Mouse (Mus musculus) cerebellum, adult 2 months (tissue): ENCODE data around the gene Krt5. TPM values are rescaled to one million over a fixed set of nuclear protein-coding genes. Genes with fewer than 3 reads are reported as not detected.

Source experiments
- DNase-seq, 2 experiments: peaks; one replicate each; pipeline ENCODE4 v3.0.0; 2021
- H3K27ac ChIP-seq: fragments of 200-500 bp; 2 replicates; pipeline ENCODE4 v1.5.1; 2012; ENCODE audit warnings: low read length, control low read depth, inconsistent platforms; ENCODE audit not compliant: insufficient read depth
- H3K27me3 ChIP-seq: fragments of 200-500 bp; 2 replicates; pipeline ENCODE4 v1.6.1; 2012; ENCODE audit warnings: inconsistent platforms, mild to moderate bottlenecking, low read length, moderate library complexity; ENCODE audit not compliant: control insufficient read depth, insufficient read depth
- H3K4me1 ChIP-seq: fragments of 200-500 bp; 2 replicates; pipeline ENCODE4 v1.6.1; 2011; ENCODE audit warnings: low read length; ENCODE audit not compliant: control insufficient read depth, insufficient read depth
- H3K4me3 ChIP-seq: fragments of 200-500 bp; replicated peaks from 2 replicates; pipeline ENCODE3; 2011; ENCODE audit warnings: mild to moderate bottlenecking, low read depth, low read length, control low read depth; ENCODE audit not compliant: insufficient read depth
- CTCF ChIP-seq: fragments of 200-500 bp; IDR thresholded peaks from 2 replicates; pipeline ENCODE4 v1.5.1; 2011; ENCODE audit warnings: low read depth, mild to moderate bottlenecking, control low read depth, low read length, moderate library complexity, borderline replicate concordance; ENCODE audit not compliant: insufficient read depth
- POLR2A ChIP-seq: fragments of 200-500 bp; IDR thresholded peaks from 2 replicates; pipeline ENCODE4 v1.6.1; 2011; ENCODE audit warnings: low read length, control low read depth, borderline replicate concordance; ENCODE audit not compliant: insufficient read depth
- WGBS: fragments of 180-500 bp; shearing (Covaris S2); methylation state at CpG from one replicate; pipeline ENCODE4 v1.1.7; 2018; 5-methylcytosine and 5-hydroxymethylcytosine counted together
- polyA plus RNA-seq: library from polyadenylated mRNA; depleted of rRNA; stranded (reverse); fragments of >200 nt; gene quantifications from 2 replicates; pipeline ENCODE4 v1.2.3, GENCODE M21; 2012; rRNA removed

The Krt5 gene
- 0.08 TPM in 1 of 2 replicates, not detected in the other for polyA plus RNA-seq

- TF ChIP-seq CTCF (no peak), POLR2A (no peak)
- Histone ChIP-seq H3K4me1 (peaks cover 14% of the 10 kb centered on the region), H3K27ac (no peak within 1 kb of the TSS), H3K27me3 (no peaks in the 10 kb centered on the region; the same call in 1 of the 2 replicates), H3K4me3 (no peak within 1 kb of the TSS)
- WGBS = 80% methylated on average over 13 of the region's 13 CpGs
- no peak for DNase-seq
Observed at GRCm38 (mm10) chr15:101712720-101713119, at the start of gene Krt5. Gene Krt5 (minus strand): TSS chr15:101712898.

- H3K27ac ChIP-seq = no peak within 1 kb of the TSS
- TF ChIP-seq POLR2A (no peak), CTCF (no peak)
- 0 out of 2 replicates have a peak, but pooled peaks cover 6% of the 10 kb centered on the region for H3K4me1 ChIP-seq
- peak within 1 kb of the TSS; percentile 4 for H3K4me3 ChIP-seq
- no peaks in the 10 kb centered on the region for H3K27me3 ChIP-seq
- DNase-seq = peak; percentile 69 to 77
- WGBS = 7% methylated on average over 14 of the region's 14 CpGs
Observed at GRCm38 (mm10) chr15:101742711-101743110, 30.0 kb upstream of the Krt5 start, which contains the start of gene Krt71. Gene Krt71 (minus strand): TSS chr15:101743109.

GRCm38 (mm10) chr15:101737786-101738185, 25.1 kb upstream of the Krt5 start:
- Histone ChIP-seq H3K4me3 (no peak overlapping the region), H3K27ac (no peak overlapping the region), H3K27me3 (no peaks in the 10 kb centered on the region), H3K4me1 (0 out of 2 replicates have a peak, but pooled peaks cover 4% of the 10 kb centered on the region)
- WGBS = 74% methylated on average over 7 of the region's 7 CpGs
- no peak for DNase-seq
- TF ChIP-seq POLR2A (no peak), CTCF (no peak)

GRCm38 (mm10) chr15:101730653-101731052, 18.0 kb upstream of the Krt5 start:
- Histone ChIP-seq H3K27me3 (no peaks in the 10 kb centered on the region), H3K27ac (no peak overlapping the region), H3K4me1 (no peaks in the 10 kb centered on the region), H3K4me3 (no peak overlapping the region)
- TF ChIP-seq POLR2A (no peak), CTCF (no peak)
- no peak for DNase-seq

- TF ChIP-seq POLR2A (no peak), CTCF (no peak)
- Histone ChIP-seq H3K4me3 (no peak overlapping the region), H3K27ac (no peak overlapping the region), H3K4me1 (no peaks in the 10 kb centered on the region; the same call in 1 of the 2 replicates), H3K27me3 (no peaks in the 10 kb centered on the region)
- no peak for DNase-seq
- WGBS = 75% methylated on average over 5 of the region's 5 CpGs
Observed at GRCm38 (mm10) chr15:101724686-101725085, 12.0 kb upstream of the Krt5 start.

- no peak for DNase-seq
- Histone ChIP-seq H3K27ac (no peak overlapping the region), H3K4me3 (no peak overlapping the region), H3K4me1 (peaks cover 8% of the 10 kb centered on the region; the same call in 1 of the 2 replicates), H3K27me3 (no peaks in the 10 kb centered on the region; the same call in 1 of the 2 replicates)
- WGBS = 87% methylated on average over 3 of the region's 3 CpGs
- TF ChIP-seq CTCF (no peak), POLR2A (no peak)
Observed at GRCm38 (mm10) chr15:101715831-101716230, 3.1 kb upstream of the Krt5 start.

GRCm38 (mm10) chr15:101714356-101714755, 1.7 kb upstream of the Krt5 start:
- 93% methylated on average over 5 of the region's 5 CpGs for WGBS
- no peaks in the 10 kb centered on the region; the same call in 1 of the 2 replicates for H3K27me3 ChIP-seq
- H3K4me3 ChIP-seq = no peak overlapping the region
- H3K27ac ChIP-seq = no peak overlapping the region
- TF ChIP-seq CTCF (no peak), POLR2A (no peak)
- H3K4me1 ChIP-seq = peaks cover 8% of the 10 kb centered on the region; the same call in 1 of the 2 replicates
- no peak for DNase-seq

- H3K27ac ChIP-seq = no peak overlapping the region
- TF ChIP-seq POLR2A (no peak), CTCF (no peak)
- no peaks in the 10 kb centered on the region; the same call in 1 of the 2 replicates for H3K27me3 ChIP-seq
- no peak overlapping the region for H3K4me3 ChIP-seq
- peaks cover 10% of the 10 kb centered on the region for H3K4me1 ChIP-seq
- 22% methylated on average over 8 of the region's 8 CpGs for WGBS
- peak; percentile 18 to 52 for DNase-seq
Observed at GRCm38 (mm10) chr15:101713731-101714130, 1.0 kb upstream of the Krt5 start.
